Mouse (Mus musculus) liver, embryonic 14.5 days (tissue): ENCODE results near the gene Fgf22.

ENCODE experiments used
- CTCF ChIP-seq: IDR thresholded peaks from 2 replicates; pipeline ENCODE4 v1.5.1; 2016; ENCODE audit warnings: antibody characterized with exemption, low read depth, control low read depth
- EP300 ChIP-seq: IDR thresholded peaks from 2 replicates; pipeline ENCODE4 v1.6.1; 2016; ENCODE audit warnings: antibody characterized with exemption, low read depth

DNA sequence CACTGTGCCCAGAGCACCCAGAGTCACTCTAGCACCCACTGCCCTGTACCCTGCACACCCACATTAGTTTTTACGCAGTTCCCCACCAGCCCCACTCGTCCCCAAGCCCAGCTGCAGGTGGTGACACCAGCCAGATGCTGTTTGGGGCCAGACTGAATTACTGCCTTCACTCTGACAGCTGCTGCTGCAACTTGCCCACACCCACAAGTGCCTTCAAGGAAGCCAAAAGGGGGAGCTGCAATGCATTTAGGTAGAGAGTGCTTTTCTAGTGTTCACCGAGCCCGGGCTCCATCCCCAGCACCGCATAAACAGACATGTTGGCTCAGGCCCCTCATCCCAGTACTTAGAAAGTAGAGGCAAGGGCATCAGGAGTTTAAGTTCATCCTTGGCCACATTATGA is 27.1 kb downstream of the Fgf22 start:
- TF ChIP-seq CTCF, result 0 out of 2 replicates have a peak, but pooled peaks have one; percentile 14
- no peak for TF ChIP-seq EP300
